Mouse (Mus musculus): ENCODE measurements at regions not wholly inside any gene's neighbourhood (a gene's known extent, or its start where the extent isn't known, plus 50 kb on each side); places are given as distances from the start of the nearest gene placed in this dataset.
A peak's percentile ranks its signal among the peaks of the same experiment; 100 is the strongest.
"Not testable (repeated sequence)": the region's sequence is repeated elsewhere in the genome, so short reads cannot be mapped to it uniquely, and the experiment has no call there.

DNA sequence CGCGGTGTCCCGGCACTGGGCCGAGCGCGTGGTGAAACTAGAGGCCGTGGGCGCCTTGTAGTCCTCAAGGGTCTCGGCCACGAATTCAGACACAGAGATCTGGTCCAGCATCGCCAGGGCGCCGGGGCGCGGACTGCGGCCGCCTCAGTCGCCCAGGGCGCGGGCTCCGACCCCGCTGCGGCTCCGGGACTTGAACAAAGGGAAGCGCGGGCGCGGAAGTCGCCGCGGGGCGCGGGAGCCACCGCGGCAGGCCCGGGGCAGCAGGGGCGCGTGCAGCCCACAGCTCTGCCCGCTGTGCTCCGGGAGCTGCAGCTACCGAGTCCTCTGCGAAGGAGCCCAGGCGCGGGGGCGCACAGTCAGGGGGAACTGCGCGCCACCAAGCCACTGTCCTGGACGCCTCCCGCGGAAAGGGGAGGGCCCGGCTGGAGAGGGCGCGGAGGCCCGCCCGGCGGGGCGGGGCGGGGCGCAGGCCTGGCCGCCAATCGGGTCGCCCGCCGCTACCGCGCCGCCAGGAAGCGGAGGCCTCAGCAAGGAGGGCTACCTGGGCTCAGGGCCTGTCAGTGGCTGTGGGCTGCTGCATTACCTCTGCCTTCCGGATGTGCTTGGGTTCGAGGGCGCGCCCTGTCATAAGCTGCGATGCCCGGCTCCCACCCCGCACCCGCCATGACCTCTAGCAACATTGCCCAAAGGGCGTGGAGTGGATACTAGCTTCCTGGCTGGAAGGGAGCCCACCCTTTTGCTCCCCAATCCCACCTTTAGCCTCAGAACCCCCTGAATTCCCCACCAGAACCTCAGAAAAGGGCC lies 155.2 kb upstream of the 9030624G23Rik start:
- Histone ChIP-seq H3K4me3 (ENCODE audit: low read depth, low read length) (peak overlapping the region; percentile 95), H3K9ac (ENCODE audit: low read depth, poor library complexity, severe bottlenecking) (peak overlapping the region; percentile 84)
- not testable (repeated sequence) for H3K36me3 ChIP-seq (ENCODE audit: control insufficient read depth, insufficient read depth, low read length, poor library complexity, severe bottlenecking); H3K9me3 ChIP-seq (replicated peaks; ENCODE audit: control insufficient read depth, insufficient read depth, low read length, poor library complexity, severe bottlenecking); H3K27me3 ChIP-seq (ENCODE audit: control insufficient read depth, insufficient read depth, low read length, poor library complexity, severe bottlenecking); H3K27ac ChIP-seq (ENCODE audit: insufficient read depth, low read length); H3K4me1 ChIP-seq (ENCODE audit: control insufficient read depth, insufficient read depth, low read length)

Data from ES-Bruce4 (cell line).